Mouse (Mus musculus): ENCODE data around the gene Sh3glb1.

GRCm38 (mm10) chr3:144719901-144720747, at the start of gene Sh3glb1:
- TF ChIP-seq GATA1 (IDR thresholded peaks at IDR 0.05; ENCODE audit: borderline replicate concordance, low read length) (no peak), FLI1 (IDR thresholded peaks at IDR 0.05; ENCODE audit: low read length) (no peak)
